Mouse (Mus musculus) heart, postnatal 36 days (tissue): ENCODE measurements around the gene Gm9508. TPM values are rescaled to one million over a fixed set of nuclear protein-coding genes. Genes with fewer than 3 reads are reported as not detected.
"Not testable (repeated sequence)": the region's sequence is repeated elsewhere in the genome, so short reads cannot be mapped to it uniquely, and the experiment has no call there.

Experiments
- DNase-seq, 2 experiments: peaks; one replicate each; pipeline ENCODE4 v3.0.0; 2021 to 2022
- intact Hi-C: fragments of 180-260 bp; cut with DNase I; formaldehyde crosslinking; loops from one replicate; pipeline ENCODE4 v1.15.1; 2025
- total RNA-seq, 2 experiments: library from RNA; stranded (reverse); gene quantifications; 2 replicates each; pipeline ENCODE4 v1.2.3; 2021

The Gm9508 gene
- total RNA-seq: not detected

DNA sequence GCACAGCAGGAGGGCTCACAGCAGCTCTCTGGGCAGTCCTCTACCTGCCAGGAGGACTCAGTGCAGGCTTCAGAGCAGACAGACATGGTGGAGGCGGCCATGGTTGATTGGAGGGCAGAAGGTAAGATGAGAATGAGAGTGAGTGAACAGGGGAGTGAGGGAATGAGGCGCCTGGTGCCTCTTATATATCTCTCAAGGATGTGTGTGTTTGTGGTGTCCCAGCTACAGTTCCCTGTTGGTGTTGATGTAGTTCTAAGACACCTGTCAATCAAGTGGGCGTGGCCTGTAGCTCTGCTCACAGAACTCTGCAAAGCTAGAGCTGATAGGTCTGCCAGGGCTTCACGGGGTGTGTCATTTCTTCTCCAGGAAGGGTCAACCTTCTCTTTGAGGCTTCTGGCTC lies at the start of gene Gm9508:
TSS of gene Gm9508 (minus strand) at position 101 of the 400 bp plus-strand sequence.
- intact Hi-C loops: no loop called here
- no peak for DNase-seq

DNA sequence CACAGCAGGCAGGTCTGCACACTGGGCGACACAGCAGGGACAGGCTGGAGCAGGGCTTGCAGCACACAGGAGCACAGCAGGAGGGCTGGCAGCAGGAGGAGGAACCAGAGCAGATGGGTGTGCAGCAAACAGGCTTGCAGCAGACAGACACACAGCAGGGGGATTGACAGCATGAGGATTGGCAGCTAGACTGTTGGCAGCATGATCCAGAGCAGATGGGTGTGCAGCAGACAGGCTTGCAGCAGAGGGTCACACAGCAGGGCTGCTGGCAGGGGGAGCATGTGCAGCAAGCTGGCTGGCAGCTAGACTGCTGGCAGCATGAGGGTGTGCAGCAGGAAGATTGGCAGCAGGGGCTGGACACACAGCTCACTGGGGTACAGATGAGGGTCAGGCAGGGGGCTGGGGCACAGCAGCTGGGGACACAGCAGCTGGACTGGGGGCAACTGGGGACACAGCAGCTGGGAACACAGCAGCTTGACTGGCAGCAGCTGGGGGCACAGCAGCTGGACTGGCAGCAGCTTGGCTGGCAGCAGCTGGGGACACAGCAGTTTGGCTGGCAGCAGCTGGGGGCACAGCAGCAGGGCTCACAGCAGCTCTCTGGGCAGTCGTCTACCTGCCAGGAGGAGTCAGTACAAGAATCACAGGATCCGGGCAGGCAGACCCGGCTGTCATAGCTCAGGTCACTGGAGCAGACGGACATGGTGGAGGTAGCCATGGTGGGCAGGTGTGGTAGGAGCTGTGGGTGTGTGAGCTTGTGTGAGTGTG lies 45.1 kb upstream of the Gm9508 start, which contains the start of gene Gm18596:
TSS of gene Gm18596 (minus strand) at position 715 of the 765 bp plus-strand sequence.
- intact Hi-C loops, DNase-seq: not testable (repeated sequence)

DNA sequence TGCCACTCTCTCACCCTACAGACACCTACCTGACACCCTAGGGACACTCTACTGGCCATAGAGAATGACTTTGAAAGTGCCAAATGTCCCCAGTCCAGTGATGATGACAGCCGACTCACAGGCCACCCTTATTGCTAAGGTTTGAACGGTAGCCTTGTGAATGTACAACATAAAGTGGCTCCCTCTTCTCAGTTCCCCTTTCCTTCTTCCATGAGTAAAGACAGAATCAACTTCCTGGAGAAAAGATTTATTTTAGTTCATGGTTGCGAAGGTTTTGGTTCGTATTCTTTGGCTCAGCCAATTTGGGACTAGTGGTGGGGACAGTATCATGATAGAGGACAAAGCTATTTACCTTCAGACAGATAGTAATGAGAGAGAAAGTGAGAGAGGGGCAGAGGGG lies 41.9 kb upstream of the Gm9508 start:
- intact Hi-C loops: no loop called here
- no peak for DNase-seq

DNA sequence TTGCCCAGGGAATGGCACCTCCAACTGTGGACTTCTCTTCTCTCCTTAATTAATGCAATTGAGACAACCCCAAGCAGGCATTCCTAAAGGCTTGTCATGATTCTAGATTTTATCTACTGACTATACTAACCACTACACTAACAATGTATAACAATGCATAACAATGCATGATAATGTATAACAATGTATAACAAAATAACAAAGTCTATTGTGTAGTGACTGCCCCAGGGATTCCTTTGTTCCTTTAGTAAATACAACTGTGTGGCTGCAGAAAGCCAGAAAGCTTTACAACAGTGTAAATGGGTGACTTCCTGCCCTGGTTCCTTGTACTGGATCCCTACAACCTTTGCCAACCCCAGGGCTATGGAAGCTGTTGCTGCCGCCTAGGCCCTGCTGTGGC lies 38.9 kb upstream of the Gm9508 start:
- intact Hi-C loops: no loop called here
- no peak for DNase-seq

DNA sequence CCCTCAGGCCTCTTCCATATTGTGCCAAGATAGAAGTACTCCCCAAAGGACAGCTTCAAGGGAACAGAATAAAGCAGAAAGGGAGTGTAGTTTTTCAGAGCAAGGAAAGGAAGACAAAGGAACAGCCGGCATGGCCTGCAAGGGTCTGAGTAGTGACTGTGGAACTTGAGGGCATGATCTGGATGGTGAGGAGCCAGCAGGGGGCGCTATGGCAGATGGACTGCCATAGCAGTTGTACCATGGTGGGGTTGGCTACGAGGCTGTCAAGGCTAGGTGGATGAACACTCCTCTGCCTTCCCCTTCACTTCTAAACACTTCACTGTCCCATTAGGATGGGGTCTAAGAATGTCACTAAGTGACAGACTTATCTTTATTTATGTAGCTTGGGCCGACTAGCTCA lies 32.2 kb upstream of the Gm9508 start:
- intact Hi-C loops: loop anchor here (2.0 kb wide), 2 partner anchors 86 to 150 kb away; partner anchors contain the start of gene Gm2696
- DNase-seq: no peak

DNA sequence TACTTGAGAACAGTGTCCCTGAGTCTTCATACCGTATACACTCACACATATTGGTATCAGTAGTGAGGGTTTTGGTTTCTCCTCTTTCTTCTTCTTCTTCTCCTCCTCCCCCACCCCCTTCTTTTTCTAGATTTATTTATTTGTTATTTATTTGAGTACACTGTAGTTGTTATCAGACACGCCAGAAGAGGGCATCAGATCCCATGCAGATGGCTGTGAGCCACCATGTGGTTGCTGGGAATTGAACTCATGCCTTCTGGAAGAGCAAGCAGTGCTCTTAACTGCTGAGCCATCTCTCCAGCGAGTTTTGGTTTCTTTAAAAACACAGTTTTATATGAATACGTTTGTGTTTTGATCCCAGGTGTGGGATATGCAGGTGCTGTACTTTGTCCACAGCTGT lies 31.2 kb upstream of the Gm9508 start:
- intact Hi-C loops: loop anchor here (2.0 kb wide), 2 partner anchors 87 to 151 kb away; partner anchors contain the start of gene Gm2696
- no peak for DNase-seq

DNA sequence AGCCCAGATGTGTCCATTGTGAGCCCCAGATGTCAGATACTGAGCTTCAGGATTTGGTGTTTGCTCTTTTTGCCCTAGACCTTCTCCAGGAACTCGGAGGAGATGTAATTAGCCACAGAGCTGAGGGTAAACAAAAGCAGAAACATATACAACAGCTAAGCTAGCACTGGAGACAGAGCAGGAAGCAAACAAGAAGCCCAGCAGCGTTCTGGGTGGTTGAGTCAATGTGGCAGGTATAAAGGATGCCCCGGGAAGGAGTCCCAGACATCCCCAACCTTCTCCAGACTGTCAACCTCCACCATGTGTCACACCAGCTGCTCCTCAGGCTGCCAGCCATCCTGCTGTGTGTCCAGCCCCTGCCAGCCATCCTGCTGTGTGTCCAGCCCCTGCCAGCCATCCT lies 29.2 kb upstream of the Gm9508 start, which contains the start of gene Gm10100:
TSS of gene Gm10100 (plus strand) at position 301 of the 400 bp plus-strand sequence.
- intact Hi-C loops: no loop called here

DNA sequence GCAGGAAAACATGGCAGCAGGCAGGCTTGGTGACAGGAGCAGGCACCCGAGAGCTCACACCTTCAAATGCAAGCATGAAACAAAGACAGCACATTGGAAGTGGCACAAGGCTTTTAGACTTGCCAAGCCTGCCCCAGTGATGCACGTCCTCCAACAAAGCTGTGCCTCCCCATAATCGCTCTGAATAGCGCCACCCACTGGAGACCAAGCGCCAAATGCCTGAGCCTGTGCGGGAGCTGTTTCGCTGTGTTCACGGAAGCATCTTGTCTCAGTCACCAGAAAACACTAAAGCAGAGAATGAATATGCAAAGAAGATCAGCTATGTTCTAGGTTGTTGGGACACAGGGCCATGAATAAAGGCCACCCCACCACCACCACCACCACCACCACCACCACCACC lies 27.8 kb upstream of the Gm9508 start:
- intact Hi-C loops: no loop called here
- DNase-seq: no peak

More for the DNA sequence above, 29.2 kb upstream of the Gm9508 start, which contains the start of gene Gm10100:
- no peak for DNase-seq

DNA sequence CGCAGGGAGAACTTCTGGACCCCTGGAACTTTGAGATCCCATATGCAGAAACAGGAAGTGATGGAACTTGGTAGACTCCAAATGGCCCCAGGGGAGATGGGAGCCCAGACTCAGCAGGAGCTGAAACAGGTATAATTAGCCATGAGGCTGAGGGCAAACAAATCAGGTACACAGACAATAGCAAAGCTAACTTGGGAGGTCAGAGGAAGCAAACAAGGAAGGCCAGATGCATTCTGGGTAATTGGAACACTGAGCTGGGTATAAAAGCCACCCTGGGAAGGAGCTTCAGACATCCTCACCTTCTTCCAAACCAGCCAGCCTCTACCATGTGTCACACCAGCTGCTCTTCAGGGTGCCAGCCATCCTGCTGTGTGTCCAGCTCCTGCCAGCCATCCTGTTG lies 23.3 kb upstream of the Gm9508 start, which contains the start of gene Krtap12-1:
TSS of gene Krtap12-1 (plus strand) at position 301 of the 400 bp plus-strand sequence.
- intact Hi-C loops, DNase-seq: not testable (repeated sequence)

DNA sequence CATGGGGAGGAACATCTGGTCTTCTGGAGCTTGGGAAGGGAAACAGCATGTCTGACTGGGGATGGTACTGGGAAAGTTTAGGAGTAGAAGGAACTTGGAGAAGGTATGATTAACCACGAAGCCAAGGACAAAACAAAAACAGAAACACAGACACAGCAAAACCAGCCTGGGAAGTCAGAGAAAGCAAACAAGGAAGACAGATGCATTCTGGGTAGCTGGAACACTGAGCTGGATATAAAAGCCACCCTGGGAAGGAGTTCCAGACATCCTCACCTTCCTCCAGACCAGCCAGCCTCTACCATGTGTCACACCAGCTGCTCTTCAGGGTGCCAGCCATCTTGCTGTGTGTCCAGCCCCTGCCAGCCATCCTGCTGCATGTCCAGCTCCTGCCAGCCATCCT lies 18.5 kb upstream of the Gm9508 start, which contains the start of gene Gm10142:
TSS of gene Gm10142 (plus strand) at position 301 of the 400 bp plus-strand sequence.
- DNase-seq: no peak
- intact Hi-C loops: no loop called here

DNA sequence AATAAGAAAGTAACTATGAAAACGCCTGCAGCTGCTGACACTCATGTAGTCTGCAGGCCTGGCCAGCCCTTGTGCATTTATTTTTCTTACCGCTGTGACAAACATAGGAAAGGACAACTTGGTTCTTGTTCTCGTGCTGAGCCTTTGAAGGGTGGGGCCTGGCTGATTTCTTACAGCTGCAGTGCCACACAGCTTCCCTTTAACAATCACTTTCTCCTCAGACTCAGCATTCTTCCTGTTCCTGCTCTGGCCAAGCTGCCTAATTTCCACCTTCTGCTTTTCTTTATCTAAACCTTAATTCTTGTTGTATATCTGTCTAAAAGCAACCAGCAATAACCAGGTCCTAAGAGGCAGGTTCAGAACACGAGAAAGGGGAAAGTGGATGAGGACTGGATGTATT lies 16.7 kb upstream of the Gm9508 start:
- intact Hi-C loops: loop anchor here (5.0 kb wide), 1 partner anchor 164 kb away; no protein-coding TSS in a partner anchor
- peak in 1 of 2 experiments; percentile 2 for DNase-seq

DNA sequence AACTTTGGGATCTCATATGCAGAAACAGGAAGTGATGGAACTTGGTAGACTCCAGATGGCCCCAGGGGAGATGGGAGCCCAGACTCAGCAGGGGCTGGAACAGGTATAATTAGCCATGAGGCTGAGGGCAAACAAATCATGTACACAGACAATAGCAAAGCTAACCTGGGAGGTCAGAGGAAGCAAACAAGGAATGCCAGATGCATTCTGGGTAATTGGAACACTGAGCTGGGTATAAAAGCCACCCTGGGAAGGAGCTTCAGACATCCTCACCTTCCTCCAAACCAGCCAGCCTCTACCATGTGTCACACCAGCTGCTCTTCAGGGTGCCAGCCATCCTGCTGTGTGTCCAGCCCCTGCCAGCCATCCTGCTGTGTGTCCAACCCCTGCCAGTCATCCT lies 14.1 kb upstream of the Gm9508 start, which contains the start of gene Gm10024:
TSS of gene Gm10024 (plus strand) at position 301 of the 400 bp plus-strand sequence.
- not testable (repeated sequence) for DNase-seq
- intact Hi-C loops: loop anchor here (5.0 kb wide), 1 partner anchor 166 kb away; no protein-coding TSS in a partner anchor

DNA sequence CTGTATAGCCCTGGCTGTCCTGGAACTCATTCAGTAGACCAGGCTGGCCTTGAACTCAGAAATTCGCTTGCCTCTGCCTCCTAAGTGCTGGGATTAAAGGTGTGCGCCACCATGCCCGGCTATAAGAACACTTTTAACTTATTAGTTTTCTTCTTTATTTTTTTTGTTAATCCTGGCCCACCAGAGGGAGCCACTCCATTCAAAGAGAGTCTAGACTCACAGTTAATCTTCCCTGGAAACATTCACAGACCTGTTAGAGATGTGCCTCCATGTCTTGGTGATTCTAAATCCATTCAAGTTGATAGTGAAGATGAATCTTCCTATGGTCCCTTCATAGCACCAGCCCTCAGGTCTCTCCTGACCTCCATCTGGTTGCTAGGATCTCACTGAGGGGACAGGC lies 12.8 kb upstream of the Gm9508 start:
- DNase-seq: no peak
- intact Hi-C loops: loop anchor here (5.0 kb wide), 1 partner anchor 167 kb away; no protein-coding TSS in a partner anchor

DNA sequence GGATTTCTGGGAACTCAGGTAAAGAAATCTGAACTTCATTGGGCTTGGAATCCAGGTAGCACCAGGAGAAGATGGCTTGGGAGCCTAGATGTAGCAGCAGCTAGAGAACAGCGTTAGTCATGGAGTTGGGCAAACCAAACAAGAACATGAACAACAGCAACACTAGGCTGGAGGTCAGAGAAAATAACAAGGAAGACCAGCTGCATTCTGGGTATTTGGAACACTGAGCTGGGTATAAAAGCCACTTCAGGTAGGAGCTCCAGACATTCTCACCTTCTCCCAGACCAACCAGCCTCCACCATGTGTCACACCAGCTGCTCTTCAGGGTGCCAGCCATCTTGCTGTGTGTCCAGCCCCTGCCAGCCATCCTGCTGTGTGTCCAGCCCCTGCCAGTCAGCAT lies 9.3 kb upstream of the Gm9508 start, which contains the start of gene Gm10272:
TSS of gene Gm10272 (plus strand) at position 301 of the 400 bp plus-strand sequence.
- intact Hi-C loops: no loop called here
- DNase-seq: no peak

DNA sequence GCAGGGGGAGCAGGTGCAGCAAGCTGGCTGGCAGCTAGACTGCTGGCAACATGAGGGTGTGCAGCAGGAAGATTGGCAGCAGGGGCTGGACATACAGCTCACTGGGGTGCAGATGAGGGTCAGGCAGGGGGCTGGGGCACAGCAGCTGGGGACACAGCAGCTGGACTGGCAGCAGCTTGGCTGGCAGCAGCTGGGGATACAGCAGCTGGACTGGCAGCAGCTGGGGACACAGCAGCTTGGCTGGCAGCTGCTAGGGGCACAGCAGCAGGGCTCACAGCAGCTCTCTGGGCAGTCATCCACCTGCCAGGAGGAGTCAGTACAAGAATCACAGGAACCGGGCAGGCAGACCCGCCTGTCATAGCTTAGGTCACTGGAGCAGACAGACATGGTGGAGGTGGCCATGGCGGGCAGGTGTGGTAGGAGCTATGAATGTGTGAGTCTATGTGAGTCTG lies 6.7 kb downstream of the Gm9508 start, which contains the start of gene Gm19402:
TSS of gene Gm19402 (minus strand) at position 402 of the 452 bp plus-strand sequence.
- DNase-seq, intact Hi-C loops: not testable (repeated sequence)

DNA sequence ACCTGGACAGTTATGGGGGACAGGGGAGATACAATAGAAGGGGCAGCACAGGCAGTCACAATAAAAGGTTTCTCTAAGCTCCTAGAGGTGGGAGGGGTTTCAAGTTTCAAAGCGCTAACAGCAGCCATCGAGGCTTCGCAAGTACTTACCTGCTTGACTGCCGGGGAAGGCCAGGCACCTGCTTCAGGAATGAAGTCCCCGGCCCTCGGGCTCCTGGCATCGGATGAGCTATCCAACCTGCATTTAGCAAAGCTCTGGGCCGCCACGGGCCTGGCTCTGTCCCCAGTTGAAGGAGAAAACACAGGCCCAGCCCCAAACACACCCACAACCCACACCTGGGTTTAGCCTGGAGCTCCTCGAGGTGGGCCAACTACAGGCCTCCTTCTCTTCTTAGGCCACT lies 10.0 kb downstream of the Gm9508 start:
- intact Hi-C loops: no loop called here
- DNase-seq: no peak

DNA sequence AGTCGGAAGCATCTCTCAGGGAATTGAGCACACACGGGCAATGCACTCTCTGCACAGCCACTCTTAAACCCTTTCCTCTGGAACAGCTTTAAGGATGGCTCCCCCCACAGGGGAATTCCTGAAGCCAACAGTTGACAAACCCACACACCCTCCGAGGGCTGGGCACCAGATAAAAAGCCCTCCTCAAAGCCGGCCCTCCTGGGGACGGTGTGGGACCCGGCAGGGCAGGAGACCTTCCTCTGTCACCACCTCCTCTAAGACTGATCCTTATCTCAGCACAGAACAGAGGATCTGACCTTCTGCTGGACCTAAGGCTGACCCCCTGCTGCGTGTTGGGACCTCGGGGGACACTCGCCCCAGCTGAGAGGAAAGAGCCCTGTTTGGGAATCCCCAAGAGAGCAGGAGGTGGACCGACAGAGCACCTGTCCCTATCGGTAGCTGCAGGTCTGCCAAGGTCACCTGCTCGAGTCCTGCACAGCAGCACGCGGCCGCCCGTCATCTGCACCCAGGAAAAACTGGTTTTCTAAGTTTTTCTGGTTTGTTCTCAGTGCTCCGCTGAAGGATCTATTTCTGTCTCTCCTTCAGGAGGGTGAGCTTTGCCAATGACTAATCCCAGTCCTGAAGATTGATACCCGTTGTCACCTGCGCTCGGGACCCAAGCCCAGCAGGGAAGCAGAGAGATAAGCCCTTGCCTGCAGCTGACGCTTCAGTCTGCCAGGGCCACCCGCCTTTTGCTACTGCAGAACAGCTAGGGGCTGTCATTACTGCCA lies 11.0 kb downstream of the Gm9508 start, which contains the start of gene Tspear:
TSS of gene Tspear (plus strand) at position 675 of the 770 bp plus-strand sequence.
- intact Hi-C loops: no loop called here
- no peak for DNase-seq

DNA sequence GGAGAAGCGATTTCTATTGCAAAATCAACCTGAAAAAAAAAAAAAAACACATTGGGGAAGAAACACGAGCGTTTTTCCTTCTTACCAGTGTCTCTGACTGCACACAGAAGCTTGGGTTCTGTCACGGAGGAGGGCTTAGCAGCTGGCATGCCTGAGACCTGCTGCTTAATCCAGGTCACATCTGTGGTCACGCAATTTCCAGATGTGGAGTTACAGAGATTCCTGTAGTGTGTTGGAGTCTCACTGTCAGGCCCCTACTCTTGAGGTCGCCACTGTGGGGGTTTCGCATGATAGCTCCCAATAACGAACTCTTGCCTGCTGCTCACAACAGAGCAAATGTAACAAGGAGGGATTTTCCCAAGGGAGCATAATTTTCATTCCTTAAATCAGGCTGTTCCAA lies 12.9 kb downstream of the Gm9508 start:
- DNase-seq: no peak
- intact Hi-C loops: no loop called here

DNA sequence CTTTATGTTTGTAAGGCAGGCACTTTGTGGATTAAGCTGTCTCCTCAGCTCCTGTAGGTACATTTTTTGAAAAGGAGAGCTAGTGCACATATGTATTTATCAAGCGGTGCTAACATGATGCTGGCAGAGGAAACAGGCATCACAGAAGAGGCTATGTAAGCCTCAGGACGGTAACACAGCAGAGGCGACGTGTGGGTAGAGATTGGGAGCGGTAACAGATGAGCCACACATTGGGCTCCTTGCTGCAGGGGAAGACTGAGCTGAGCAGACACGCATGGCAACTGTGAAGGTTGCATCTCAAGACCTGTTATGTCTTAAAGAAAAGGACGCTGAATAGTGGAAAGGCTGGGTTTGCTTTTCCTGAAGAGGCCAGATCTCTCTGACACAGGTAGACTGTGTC lies 14.0 kb downstream of the Gm9508 start:
- intact Hi-C loops: no loop called here
- DNase-seq: no peak

DNA sequence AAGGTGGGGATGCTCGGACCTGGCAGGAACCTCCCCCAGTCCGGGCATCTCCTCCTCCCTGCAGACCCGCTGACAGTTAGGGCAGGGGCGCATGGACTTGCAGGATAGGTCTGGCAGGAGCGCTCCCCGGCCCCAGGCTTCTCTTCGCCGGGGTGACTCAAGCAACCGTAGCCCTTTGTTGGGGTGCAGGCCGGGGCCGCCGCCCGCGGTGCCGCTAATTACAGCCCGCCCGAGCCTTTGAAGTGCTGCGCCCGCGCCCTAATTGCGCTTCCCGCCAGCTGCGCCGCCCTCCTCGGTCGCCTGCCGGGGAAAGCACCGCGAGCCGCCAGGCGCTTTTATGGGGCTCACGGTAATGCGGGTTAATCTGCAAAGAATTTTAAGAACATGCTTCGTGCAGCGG lies 19.5 kb downstream of the Gm9508 start:
- DNase-seq: no peak
- intact Hi-C loops: no loop called here

DNA sequence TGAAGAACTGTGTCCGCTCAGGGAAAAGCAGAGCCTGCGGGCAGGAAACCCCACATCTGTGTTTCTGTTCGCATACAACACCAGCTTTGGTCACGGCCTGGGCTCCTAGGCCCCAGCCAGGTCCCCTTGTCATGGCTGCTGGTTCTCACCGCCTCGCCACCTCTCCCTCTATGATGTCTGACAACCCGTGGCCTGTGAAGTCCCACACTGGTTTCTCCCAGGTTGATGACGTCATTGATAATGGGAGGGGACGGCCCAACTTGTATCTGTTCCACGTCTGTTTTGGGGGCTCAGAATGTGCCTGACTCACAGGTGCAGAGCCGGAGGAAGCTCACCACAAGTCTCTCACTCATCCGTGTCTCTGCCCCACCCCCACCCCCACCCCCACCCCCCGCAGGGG lies 23.3 kb downstream of the Gm9508 start:
- intact Hi-C loops: no loop called here

More for the DNA sequence above, 23.3 kb downstream of the Gm9508 start:
- DNase-seq: no peak
